Mouse (Mus musculus): ENCODE data around the gene Slc13a5. TPM values are rescaled to one million over a fixed set of nuclear protein-coding genes. Genes with fewer than 3 reads are reported as not detected.

Gene Slc13a5
- total and polyA plus RNA-seq, 3 experiments = not detected

GRCm38 (mm10) chr11:72245196-72245753, 21.7 kb downstream of the Slc13a5 start:
- no peaks in the 10 kb centered on the region for H3K9me3 ChIP-seq (replicated peaks; ENCODE audit: insufficient read depth, low read length)
- H3K27me3 ChIP-seq (ENCODE audit: control insufficient read depth in 1 of 2, insufficient read depth in 2 of 2, low read length in 2 of 2) = peaks cover 34 to 48% of the 10 kb centered on the region in 2 experiments
- no peak overlapping the region for H3K27ac ChIP-seq (ENCODE audit: control insufficient read depth, low read depth, low read length)
- no peak for TF ChIP-seq MAFK (IDR thresholded peaks at IDR 0.05; ENCODE audit: borderline replicate concordance, low read depth, low read length)
- TF ChIP-seq ETS1 (IDR thresholded peaks at IDR 0.05; ENCODE audit: low read depth, low read length) = no peak
- TF ChIP-seq JUND (IDR thresholded peaks at IDR 0.05; ENCODE audit: low read depth, low read length) = no peak
- TF ChIP-seq TAL1 (IDR thresholded peaks at IDR 0.05; ENCODE audit: low read length) = no peak
- no peak for TF ChIP-seq NRF1 (IDR thresholded peaks at IDR 0.05; ENCODE audit: insufficient read depth, low read depth, low read length, poor library complexity, severe bottlenecking)
- TF ChIP-seq MAX (IDR thresholded peaks at IDR 0.05; ENCODE audit: low read length) = no peak
- no peak for TF ChIP-seq CHD2 (IDR thresholded peaks at IDR 0.05; ENCODE audit: low read length)
- TF ChIP-seq CTCF (IDR thresholded peaks at IDR 0.05 in 2 of 3, conservative IDR thresholded peaks at IDR 0.05 in 1 of 3; ENCODE audit: control insufficient read depth in 1 of 3, insufficient read depth in 1 of 3, low read depth in 2 of 3, low read length in 3 of 3, poor library complexity in 1 of 3, severe bottlenecking in 1 of 3) = no peak
- TF ChIP-seq HCFC1 (IDR thresholded peaks at IDR 0.05; ENCODE audit: low read depth, low read length) = no peak
- no peak for TF ChIP-seq UBTF (IDR thresholded peaks at IDR 0.05; ENCODE audit: borderline replicate concordance, insufficient read depth, low read depth, low read length)
- no peak for TF ChIP-seq MYB (IDR thresholded peaks at IDR 0.05; ENCODE audit: low read depth, low read length)
- no peak for TF ChIP-seq TCF12 (IDR thresholded peaks at IDR 0.05; ENCODE audit: low read depth, low read length)
- TF ChIP-seq ZNF384 (IDR thresholded peaks at IDR 0.05; ENCODE audit: low read depth, low read length) = no peak
- TF ChIP-seq CHD1 (IDR thresholded peaks at IDR 0.05; ENCODE audit: low read depth, low read length) = no peak
- no peak for TF ChIP-seq POLR2AphosphoS2 (IDR thresholded peaks at IDR 0.05; ENCODE audit: low read length)
- TF ChIP-seq MAZ (IDR thresholded peaks at IDR 0.05; ENCODE audit: low read depth, low read length) = no peak
- TF ChIP-seq ZKSCAN1 (IDR thresholded peaks at IDR 0.05; ENCODE audit: low read depth, low read length) = no peak
- no peak for TF ChIP-seq MYC (IDR thresholded peaks at IDR 0.05; ENCODE audit: low read depth, low read length)
- no peak for TF ChIP-seq MEF2A (IDR thresholded peaks at IDR 0.05; ENCODE audit: extremely low read depth, insufficient replicate concordance, low read depth, low read length, poor library complexity, severe bottlenecking)
- TF ChIP-seq ZMIZ1 (IDR thresholded peaks at IDR 0.05; ENCODE audit: low read depth, low read length) = no peak
- H3K36me3 ChIP-seq (ENCODE audit: control insufficient read depth in 1 of 2, insufficient read depth in 2 of 2, low read length in 2 of 2) = no peaks in the 10 kb centered on the region
- H3K9ac ChIP-seq (ENCODE audit: control insufficient read depth, low read depth, low read length, poor library complexity, severe bottlenecking) = no peak overlapping the region
- H3K4me1 ChIP-seq (ENCODE audit: control insufficient read depth in 1 of 2, insufficient read depth in 2 of 2, low read length in 2 of 2) = no peaks in the 10 kb centered on the region
- DNase-seq (ENCODE audit: low read depth, low spot score) = no peak
- no peak overlapping the region for H3K4me3 ChIP-seq (ENCODE audit: control insufficient read depth in 1 of 2, insufficient read depth in 1 of 2, low read depth in 2 of 2, low read length in 2 of 2)
- H3K79me2 ChIP-seq (ENCODE audit: control insufficient read depth, insufficient read depth, low read length, poor library complexity) = no peaks in the 10 kb centered on the region

Data from MEL (cell line).